Mouse (Mus musculus): ENCODE measurements at regions not wholly inside any gene's neighbourhood (a gene's known extent, or its start where the extent isn't known, plus 50 kb on each side); places are given as distances from the start of the nearest gene placed in this dataset.

DNA sequence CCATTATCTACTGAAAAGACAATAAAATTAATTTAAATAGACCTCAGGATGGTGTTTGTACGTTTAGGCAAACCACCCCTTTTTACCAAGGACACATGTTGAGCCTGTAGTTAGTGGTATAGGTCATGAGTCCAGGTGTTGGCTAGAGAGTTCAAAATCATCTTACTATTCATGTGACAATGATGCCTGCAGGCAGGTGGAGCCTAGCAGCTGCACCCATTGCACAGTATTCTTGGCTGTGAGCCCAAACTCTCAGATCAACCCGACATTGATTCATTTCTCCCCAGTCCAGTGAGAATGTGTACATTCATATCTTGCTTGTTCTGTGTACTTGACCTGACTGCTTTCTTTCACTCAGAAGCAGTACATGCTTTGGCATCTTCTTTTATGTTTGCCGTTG lies 1677.4 kb upstream of the Gm7489 start:
- DNase-seq (ENCODE audit: low spot score) (no peak), ATAC-seq (ENCODE audit: insufficient read depth, low FRiP score, low TSS enrichment) (no peak)
- H3K36me3 ChIP-seq (ENCODE audit: control insufficient read depth, insufficient read depth, low read length) = no peaks in the 10 kb centered on the region
- WGBS = 81% methylated on average over 3 of the region's 3 CpGs
- no peaks in the 10 kb centered on the region for H3K27me3 ChIP-seq (ENCODE audit: control insufficient read depth, insufficient read depth, low read length)
- no peaks in the 10 kb centered on the region for H3K4me1 ChIP-seq (ENCODE audit: control insufficient read depth, insufficient read depth, low read length)
- no peak overlapping the region for H3K4me3 ChIP-seq (ENCODE audit: low read depth, low read length)
- H3K27ac ChIP-seq (ENCODE audit: low read depth, low read length) = no peak overlapping the region
- H3K4me2 ChIP-seq (ENCODE audit: low read depth) = no peak overlapping the region
- no peak overlapping the region for H3K9ac ChIP-seq (ENCODE audit: low read length)
- no peaks in the 10 kb centered on the region for H3K9me3 ChIP-seq (ENCODE audit: control insufficient read depth, low read length)

DNA sequence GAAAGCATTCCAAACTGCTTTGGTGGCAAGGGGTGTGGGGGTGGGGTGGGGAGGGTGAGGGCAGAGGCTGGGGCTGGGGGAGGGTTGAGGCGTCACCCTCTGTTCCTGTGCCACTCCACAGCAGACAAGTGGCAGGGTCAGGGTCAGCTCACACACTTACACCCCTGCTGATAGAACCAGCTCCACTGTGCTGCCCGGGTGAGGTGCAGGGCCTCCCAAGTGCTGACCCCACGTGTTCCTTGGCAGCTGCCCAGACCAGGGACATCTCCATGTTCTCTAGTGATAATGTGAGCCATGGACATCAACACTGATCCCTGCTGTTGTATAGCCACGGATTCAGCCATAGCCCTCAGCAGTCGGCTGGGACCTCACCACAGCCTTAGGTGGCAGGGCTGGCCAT lies 1652.3 kb upstream of the Gm7489 start:
- DNase-seq (ENCODE audit: low spot score) (no peak), ATAC-seq (ENCODE audit: insufficient read depth, low FRiP score, low TSS enrichment) (no peak)
- Histone ChIP-seq H3K4me3 (ENCODE audit: low read depth, low read length) (no peak overlapping the region), H3K9ac (ENCODE audit: low read length) (no peak overlapping the region), H3K4me2 (ENCODE audit: low read depth) (no peak overlapping the region), H3K9me3 (ENCODE audit: control insufficient read depth, low read length) (no peaks in the 10 kb centered on the region), H3K4me1 (ENCODE audit: control insufficient read depth, insufficient read depth, low read length) (no peaks in the 10 kb centered on the region), H3K27me3 (ENCODE audit: control insufficient read depth, insufficient read depth, low read length) (no peaks in the 10 kb centered on the region), H3K36me3 (ENCODE audit: control insufficient read depth, insufficient read depth, low read length) (no peaks in the 10 kb centered on the region), H3K27ac (ENCODE audit: low read depth, low read length) (no peak overlapping the region)
- 94% methylated on average over 5 of the region's 5 CpGs for WGBS

DNA sequence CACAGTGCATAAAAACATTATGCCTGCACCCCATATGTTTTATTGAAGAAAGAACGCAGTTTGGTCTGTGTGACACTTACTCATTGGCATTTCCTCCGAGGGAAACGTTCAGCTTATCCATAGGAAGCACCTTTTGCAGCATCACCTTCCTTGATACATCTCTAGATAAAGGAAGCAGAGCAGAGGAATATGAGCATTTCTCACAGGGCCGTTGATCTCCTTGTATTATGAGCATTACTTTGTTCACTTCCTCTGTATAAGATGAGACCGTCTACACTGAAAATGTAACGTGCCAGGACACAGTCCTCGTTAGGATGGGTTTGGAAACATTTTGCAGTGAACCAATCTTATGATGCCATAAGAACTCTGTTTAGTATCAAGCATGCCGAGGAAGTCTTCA lies 1648.5 kb upstream of the Gm7489 start:
- no peak overlapping the region for H3K27ac ChIP-seq (ENCODE audit: low read depth, low read length)
- no peak for ATAC-seq (ENCODE audit: insufficient read depth, low FRiP score, low TSS enrichment)
- no peaks in the 10 kb centered on the region for H3K27me3 ChIP-seq (ENCODE audit: control insufficient read depth, insufficient read depth, low read length)
- no peak overlapping the region for H3K4me2 ChIP-seq (ENCODE audit: low read depth)
- no peaks in the 10 kb centered on the region for H3K36me3 ChIP-seq (ENCODE audit: control insufficient read depth, insufficient read depth, low read length)
- H3K9me3 ChIP-seq (ENCODE audit: control insufficient read depth, low read length) = no peaks in the 10 kb centered on the region
- no peak for DNase-seq (ENCODE audit: low spot score)
- H3K4me1 ChIP-seq (ENCODE audit: control insufficient read depth, insufficient read depth, low read length) = no peaks in the 10 kb centered on the region
- no peak overlapping the region for H3K9ac ChIP-seq (ENCODE audit: low read length)
- 77% methylated on average over 8 of the region's 8 CpGs for WGBS
- H3K4me3 ChIP-seq (ENCODE audit: low read depth, low read length) = no peak overlapping the region

DNA sequence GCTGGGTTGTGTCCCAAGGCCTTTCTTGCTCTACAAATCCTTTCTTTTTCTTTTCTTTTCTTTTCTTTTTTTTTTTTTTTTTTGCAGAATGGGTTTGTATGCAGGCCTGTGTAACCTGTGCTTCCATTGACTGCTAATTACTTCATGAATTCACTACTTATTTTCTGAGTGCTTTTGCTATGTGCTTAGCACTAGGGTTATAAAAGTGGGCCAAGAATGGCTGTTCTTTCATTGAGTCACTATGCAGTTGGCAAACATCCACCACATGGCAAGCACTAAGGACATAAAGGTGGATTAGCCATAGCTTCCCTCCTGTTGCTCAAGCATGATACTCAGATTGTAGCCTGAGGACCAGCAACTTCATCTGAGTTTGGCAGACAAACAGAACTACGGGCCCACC lies 1641.8 kb upstream of the Gm7489 start:
- 92% methylated on average over 1 of the region's 1 CpGs for WGBS
- H3K4me2 ChIP-seq (ENCODE audit: low read depth) = no peak overlapping the region
- ATAC-seq (ENCODE audit: insufficient read depth, low FRiP score, low TSS enrichment) (no peak), DNase-seq (ENCODE audit: low spot score) (no peak)
- H3K27ac ChIP-seq (ENCODE audit: low read depth, low read length) = no peak overlapping the region
- H3K36me3 ChIP-seq (ENCODE audit: control insufficient read depth, insufficient read depth, low read length) = no peaks in the 10 kb centered on the region
- H3K4me3 ChIP-seq (ENCODE audit: low read depth, low read length) = no peak overlapping the region
- no peaks in the 10 kb centered on the region for H3K4me1 ChIP-seq (ENCODE audit: control insufficient read depth, insufficient read depth, low read length)
- H3K9me3 ChIP-seq (ENCODE audit: control insufficient read depth, low read length) = no peaks in the 10 kb centered on the region
- H3K27me3 ChIP-seq (ENCODE audit: control insufficient read depth, insufficient read depth, low read length) = no peaks in the 10 kb centered on the region
- no peak overlapping the region for H3K9ac ChIP-seq (ENCODE audit: low read length)

All from neural tube, embryonic 11.5 days (tissue).